Mouse (Mus musculus) spleen, embryonic (tissue): ENCODE measurements around the gene Ift27.

Source experiments
- CTCF ChIA-PET: fragments of 350-600 bp; sonication (Branson Sonifier 250); formaldehyde crosslinking; loops from one replicate; lab custom pipeline; 2022; lab: Charles Lee

Ift27 gene

GRCm38 (mm10) chr15:78116936-78117335 lies 57.0 kb downstream of the Ift27 start:
- CTCF ChIA-PET: no interaction called here

DNA sequence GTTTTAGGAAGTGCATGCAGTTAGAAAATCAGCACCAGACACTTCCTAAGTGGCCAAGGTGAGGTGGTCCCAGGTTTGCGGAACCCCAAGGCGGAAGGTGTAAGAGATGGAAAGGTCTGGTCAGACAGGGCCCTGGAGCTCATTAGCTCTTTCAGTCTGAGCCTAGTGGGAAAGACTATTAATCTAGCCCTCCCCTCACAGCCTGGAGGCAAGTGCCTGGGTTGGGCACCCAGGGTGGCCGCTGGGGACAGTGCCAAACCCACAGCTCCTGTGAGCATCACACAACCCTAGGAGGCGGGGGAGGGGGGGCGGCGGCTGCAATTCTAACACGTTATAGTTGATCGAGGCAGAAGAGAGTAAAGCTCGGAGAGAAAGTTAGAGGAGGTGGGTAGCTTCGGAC lies 57.7 kb downstream of the Ift27 start:
- CTCF ChIA-PET: no interaction called here
